Mouse (Mus musculus): ENCODE measurements around the gene Slc25a34. TPM values are rescaled to one million over a fixed set of nuclear protein-coding genes. Genes with fewer than 3 reads are reported as not detected.

Gene Slc25a34
- total RNA-seq, 4 experiments from 2014 or later: 3.7 to 4.8 (median 4.2) TPM

DNA sequence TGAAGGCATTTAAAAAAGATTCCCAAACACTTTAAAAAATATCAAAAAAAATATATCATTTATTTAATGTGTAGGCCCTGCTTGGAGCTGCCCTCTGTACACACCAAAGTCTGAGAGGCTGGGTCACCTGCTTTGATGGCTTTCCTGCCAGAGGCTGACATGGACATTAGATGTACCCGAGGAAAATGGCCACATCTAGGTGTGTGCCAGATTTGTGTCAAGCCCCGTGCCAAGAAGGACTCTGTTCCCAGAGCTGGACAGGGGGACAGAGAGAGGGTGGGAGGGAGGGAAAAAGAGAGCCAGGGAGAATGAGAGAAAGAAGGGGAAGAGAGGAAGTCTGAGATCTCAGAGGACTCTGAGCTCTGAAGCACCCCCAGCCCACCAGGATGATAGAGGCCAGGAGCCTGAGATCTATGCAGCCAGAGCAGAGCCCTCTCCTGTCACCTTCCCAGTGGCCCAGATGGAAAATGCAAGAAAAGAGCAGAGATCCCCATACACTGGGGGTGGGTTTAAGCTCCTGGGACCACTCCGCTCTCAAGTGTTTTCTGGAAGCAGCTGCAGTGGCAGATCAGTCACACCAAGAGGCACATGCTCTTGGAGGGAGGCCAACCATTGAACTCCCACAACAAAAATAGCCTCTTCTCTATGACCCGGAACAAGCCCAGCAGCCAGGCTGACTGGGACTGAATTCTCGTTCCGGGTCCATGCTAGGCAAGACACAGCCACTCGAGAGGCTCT lies 19.7 kb upstream of the Slc25a34 start:
- peak in 1 of 2 experiments; percentile 57 for DNase-seq (ENCODE audit: low spot score in 2 of 2)

DNA sequence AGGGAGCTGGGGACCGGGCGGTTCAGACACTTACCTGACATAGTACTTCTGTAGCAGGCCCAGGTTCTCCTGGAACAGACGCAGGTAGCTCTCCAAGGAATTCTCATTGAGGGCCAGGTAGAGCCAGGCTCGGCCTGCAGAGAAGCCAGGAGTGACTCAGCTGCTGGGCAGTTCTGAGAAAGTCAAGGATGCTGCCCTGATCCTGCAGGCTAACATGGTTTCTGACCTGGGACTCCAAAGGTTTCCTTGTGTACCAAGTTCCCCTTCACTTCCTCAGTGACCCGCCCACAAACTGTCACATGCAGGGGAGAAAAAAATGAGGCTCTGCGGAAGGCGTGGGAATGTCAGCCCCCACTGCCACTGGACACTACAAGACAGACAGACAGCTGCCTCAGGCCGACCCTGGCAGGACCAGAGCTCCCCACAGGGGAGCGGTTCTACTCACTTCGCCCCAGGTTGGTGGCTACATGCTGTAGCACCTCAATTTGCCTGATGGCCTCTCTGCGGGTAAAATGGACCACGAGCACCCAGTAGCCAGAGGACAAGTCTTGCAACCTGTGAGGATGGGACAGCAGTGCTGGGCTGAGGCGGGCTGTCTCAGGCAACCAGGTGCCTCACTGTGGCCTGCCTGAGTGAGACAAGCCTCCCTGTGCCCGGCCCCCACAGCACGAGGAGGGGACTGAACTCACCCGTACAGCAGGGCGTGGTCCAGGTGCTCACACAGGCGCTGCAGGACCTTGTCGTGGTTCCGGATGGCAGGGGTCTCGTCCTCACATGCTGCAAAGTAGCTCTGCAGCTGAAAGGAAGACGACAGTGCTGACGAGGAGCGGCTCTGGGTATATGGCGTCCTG lies 18.6 kb upstream of the Slc25a34 start:
- DNase-seq (ENCODE audit: low spot score in 2 of 2): no peak

DNA sequence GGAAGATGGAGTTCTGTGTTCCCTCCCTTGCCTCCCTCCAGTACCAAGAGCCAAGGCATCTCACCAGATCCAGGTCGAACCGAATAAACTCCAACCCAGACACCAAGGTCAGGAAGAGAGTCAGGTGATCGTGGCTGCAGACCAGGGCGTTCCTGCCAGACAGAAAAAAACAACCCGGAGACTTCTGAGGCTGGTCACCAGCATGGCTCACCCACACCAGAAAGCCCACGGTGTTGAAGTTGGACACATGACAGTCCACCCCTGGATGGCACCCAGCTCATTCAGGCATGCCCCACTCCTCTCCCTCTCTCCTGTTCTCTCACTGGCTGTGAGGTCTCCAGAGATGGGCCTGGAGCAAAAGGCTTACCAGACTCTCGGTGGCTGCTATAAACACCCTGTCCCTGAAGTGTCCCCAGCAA lies 17.7 kb upstream of the Slc25a34 start:
- no peak for DNase-seq (ENCODE audit: low spot score in 2 of 2)

DNA sequence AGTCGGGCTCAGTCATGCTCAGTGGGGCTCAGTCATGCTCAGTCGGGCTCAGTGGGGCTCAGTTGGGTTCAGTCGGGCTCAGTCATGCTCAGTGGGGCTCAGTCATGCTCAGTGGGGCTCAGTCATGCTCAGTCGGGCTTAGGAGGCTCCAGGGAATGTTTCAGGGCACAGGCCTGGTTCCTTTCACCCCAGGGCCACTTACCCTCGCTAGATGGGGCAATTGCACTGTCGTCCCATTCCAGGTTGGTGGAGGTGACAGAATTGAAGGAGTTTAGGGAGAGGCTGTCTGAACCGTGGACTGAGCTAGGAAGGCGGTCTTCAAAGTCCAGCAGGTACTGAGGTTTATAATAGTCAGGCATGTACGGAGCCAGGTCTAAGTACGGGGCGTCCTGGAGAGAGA lies 15.9 kb upstream of the Slc25a34 start:
- no peak for DNase-seq (ENCODE audit: low spot score in 2 of 2)

DNA sequence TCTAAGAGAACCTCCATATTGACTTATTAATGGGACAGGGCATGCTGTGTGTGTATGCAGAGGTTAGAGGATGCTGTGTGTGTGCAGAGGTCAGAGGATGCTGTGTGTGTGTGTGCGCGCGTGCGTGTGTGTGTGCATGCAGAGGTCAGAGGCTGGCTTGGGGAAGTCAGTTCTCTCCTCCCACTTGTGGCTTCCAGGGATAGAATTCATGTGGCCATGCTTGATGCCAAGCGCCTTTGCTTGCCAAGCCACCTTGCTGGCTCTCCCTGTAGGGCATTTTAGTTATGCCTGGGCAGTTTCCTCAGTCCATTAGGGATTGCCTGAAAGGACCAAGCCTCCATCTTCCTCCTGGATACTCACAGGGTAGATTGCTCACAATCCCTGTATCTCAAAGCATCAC lies 13.1 kb upstream of the Slc25a34 start:
- DNase-seq (ENCODE audit: low spot score in 2 of 2): no peak

DNA sequence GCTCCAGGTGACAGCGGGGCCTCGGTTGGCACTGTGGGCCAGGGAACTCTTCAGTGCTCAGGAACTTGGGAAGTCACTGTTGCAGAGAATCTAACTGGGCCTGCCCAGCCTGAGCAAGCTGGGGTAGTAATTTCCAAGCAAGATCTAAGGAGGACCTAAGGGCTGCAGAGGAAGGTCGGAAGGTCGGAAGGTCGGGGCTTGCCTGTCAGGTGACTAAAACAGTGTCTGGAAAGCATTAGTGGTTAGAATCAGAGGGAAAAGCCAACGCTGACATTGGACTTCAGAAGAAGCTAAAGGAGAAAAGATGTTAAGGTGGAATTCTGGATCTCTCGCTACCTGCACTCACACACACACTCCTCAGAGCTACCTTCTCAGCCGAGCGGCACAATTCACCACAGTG lies 12.4 kb upstream of the Slc25a34 start:
- no peak for DNase-seq (ENCODE audit: low spot score in 2 of 2)

DNA sequence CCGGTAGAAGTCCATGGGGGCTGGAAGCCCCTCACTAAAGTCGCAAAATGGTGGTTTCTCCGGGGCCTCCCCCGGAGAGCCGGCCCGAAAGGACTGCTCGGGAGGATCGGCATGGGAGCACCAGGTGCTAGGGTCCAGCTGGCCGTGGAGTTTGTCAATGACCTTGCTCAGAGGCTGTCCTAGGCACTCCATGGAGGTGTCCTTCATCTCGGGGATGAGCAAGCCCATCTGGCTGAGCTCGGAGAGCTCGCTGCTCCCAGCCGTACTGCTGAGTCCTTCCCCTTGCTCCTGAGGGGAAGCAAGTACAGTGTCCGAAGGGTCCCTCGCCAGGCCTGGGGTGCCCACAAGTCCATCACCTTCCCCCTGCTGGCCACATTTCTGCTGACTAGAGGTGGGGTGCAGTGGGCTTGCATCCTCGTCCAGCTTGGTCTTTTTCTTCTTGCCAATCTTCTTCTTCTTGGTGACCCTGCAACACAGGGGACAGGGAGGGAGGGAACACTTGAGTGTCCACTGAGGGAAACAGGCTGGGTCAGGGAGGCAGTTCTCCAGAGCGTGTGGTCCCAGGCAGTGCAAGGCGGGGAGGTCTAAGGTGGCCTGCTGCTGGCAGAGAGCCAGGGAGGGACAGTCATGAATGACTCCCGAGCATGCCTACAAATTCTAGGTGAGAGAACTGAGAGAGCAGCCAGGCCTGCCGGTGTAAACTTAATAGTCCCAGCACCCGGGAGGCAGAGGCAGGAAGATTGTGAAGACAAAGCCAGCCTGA lies 8.7 kb upstream of the Slc25a34 start:
- DNase-seq (ENCODE audit: low spot score in 2 of 2): no peak

DNA sequence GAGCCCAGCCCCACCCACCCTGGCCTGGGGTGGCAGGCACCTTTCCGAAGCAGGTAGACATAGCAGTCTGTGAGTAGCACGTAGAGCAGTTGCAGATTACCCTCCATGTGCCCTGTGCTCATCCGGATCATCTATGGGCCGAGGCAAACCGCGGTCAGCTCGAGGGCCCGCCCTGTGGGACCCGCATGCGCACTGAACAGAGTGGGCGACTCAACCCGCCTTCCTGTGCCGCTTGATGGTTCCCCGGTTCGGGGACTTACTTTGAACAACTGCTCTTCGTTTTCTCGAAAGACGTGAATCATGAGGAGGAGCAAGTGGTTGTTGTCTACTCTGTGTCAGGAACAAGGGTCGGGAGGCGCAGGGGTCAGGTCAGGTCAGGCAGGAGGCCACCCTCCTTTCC lies 7.6 kb upstream of the Slc25a34 start:
- DNase-seq (ENCODE audit: low spot score in 2 of 2): no peak

DNA sequence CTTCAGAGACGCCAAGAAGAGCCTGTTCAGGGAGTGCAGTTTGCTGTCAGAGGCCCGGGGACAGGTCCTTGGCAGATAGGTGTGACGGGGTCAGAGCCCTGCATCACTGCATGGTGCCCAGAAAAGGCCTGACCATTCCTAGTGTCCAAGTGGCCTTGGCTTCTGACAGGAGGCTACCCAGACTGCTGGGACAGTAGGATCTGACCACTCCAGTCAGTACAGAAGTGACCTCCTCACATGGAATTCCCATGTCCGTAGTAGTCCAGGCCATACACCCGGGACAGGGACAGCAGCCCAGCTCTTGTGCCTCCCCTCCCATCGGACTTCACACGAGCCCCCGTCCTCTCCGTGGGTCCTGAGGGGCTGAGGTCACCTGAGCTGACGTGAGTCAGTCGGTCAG lies 6.4 kb upstream of the Slc25a34 start:
- no peak for DNase-seq (ENCODE audit: low spot score in 2 of 2)

DNA sequence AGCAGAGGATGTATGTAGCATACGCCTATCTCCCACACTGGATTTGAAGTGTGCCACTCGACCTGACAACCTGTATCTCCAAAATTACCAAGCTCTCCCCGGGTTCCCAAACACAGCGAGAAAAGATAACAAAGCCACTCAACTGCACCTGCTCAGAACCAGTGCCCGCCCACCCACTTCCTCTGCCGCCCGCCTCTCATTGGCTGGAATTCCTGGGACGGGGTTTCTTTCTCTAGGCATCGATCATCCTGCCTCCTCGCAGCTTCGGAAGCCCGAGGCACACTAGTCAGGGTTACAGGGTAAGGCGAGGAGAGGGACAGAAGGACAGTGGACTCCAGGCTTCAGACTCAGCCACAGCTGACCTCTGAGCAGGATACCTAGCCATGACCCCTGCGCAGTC lies 5.0 kb upstream of the Slc25a34 start:
- DNase-seq (ENCODE audit: low spot score in 2 of 2): no peak

DNA sequence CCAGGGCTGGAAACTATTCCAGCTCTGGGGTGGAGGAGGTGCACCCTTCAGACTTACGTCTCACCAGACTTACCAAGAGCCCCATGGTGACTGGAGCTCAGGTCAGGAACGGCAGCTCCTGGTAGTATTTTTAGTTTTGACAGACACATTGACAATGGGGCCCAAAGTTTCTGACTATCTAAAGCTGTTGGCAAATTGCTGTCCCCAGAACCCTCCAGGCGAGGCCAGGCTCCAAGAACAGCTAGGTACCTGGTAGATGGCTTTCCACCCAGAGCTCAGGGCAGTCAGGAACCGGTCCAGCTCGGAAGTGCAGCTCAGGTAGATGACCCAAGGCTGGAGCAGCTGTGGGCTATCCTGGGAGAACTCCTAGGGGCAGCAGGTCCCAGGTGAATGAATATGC lies 3.9 kb upstream of the Slc25a34 start:
- DNase-seq (ENCODE audit: low spot score in 2 of 2): no peak

DNA sequence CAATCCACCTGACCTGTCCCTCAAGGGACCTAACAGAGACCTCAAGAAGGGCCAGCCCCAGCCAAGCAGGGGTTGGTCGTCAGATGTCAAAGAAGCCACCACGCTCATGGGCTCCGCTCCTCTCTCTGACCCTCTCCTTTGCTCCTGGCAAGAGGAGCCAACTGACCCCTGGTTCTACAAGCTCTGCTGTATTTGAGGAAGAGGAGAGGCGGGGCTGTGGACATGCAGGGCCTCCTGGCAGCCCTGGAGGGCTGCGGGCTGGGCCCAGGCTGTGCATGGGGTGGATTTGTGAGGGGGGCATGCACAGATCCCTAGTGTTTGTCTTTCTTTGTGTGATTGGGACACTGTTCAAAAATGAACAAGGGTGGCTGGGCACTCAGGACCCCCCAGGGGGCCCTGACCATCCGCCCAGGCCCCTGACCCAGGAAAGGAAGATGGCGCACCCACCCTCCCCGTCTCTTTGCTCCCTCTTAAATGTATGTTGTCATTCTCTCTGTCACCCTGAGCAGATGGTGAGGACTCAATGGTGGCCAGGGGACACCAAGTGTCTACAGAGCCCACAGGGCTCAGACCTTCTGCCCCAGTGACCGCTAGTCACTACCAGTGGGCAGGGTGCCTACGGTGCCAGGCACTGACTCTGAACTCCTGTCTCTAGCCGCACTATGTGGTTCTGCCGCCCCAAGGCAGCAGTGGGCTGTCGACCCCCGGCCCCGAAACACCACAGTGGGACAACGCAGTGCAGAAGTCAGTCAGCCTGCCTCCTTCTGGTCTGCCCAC lies 2.3 kb upstream of the Slc25a34 start:
- DNase-seq (ENCODE audit: low spot score in 2 of 2): no peak

DNA sequence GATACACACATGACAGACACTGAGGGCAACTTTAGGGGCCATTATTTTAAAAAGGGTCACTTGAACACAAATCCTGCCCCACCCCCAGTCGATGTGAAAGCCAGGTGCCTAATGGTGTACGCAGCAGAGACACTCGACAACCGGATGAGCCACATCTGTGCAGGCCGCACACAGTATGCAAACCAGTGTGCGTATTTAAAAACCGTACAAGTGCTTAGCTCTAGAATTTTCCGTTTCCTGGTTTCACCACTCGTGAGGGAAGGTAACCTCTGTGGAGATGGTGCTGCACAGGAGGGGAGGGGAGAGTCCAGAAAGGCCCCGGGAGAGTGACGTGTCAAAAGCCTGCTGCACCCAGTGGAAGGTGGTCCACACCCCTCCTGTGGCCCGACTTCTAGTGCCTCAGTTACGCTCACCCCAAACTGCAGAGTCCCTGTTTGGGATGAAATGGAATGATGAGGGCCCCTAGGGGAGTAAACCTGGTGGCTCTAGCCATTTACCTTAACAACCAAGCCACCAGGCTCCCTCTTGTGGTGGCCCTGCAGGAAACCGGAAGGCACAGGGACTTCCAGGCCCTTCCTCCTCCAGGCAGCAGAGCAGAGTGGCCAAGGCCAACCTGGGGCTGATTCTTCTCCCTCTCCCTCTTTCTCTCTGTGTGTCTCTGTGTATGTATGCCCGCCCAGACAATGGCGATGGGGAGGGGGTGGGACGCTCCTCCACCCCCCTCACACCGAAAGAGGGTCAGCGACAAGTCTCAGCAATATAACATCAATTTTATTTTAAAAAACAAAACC lies 1.6 kb upstream of the Slc25a34 start:
- DNase-seq (ENCODE audit: low spot score in 2 of 2): no peak

DNA sequence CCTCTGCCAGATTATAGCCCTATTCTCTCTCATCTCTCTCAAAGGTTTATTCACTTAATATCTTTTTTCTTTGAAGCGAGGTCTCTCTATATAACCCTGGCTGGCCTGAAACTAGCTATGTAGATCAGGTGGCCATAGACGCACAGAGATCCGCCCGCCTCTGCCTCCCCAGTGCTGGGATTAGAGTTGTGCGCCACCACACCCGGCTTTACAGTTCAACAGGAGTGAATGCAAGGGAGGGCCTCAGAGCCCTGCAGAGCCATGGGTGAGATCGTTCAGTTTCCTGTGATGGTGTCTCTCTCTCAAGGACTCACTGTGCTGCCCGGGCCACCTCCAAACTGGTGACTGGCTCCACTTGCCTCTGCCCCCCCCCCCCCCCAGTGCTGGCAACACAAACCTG lies 513 bp upstream of the Slc25a34 start:
- no peak for DNase-seq (ENCODE audit: low spot score in 2 of 2)

DNA sequence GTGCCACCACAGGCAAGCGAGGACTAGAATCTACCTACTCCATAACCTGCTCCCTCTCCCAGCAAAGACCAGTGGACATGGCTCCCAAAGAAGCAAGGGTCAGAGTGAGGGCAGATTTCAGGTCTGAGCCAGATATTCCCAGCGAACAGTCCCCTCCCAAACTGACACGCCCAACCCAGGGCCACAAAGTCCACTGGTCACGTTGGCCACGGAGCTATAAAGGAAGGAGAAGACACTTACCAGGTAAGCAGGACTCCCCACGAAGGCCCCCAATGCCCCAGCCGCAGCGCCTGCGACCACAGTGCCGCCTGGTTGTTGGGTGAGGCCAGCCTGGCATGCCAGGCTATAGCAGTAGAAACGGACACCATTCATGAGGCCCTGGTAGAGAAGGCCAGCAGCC lies 584 bp downstream of the Slc25a34 start:
- DNase-seq (ENCODE audit: low spot score in 2 of 2): no peak

DNA sequence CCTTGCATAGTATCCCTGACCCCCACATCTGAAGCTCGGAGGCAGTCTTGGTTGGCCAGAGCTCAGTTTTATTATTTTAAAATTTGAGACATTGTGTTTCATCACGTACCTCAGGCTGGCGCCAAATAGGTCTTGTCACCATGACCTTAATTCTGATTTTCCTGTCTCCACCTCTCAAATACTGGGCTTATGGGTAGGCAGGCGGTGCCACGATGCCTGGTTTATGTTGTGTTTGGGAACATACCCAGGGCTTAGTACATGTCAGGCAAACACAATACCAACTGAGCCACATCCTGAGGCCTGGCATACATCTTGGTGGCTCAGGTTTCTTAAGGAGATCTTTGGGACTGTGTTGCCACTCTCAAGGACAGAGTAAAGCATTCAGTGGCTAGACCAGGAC lies 1.0 kb downstream of the Slc25a34 start:
- no peak for DNase-seq (ENCODE audit: low spot score in 2 of 2)

DNA sequence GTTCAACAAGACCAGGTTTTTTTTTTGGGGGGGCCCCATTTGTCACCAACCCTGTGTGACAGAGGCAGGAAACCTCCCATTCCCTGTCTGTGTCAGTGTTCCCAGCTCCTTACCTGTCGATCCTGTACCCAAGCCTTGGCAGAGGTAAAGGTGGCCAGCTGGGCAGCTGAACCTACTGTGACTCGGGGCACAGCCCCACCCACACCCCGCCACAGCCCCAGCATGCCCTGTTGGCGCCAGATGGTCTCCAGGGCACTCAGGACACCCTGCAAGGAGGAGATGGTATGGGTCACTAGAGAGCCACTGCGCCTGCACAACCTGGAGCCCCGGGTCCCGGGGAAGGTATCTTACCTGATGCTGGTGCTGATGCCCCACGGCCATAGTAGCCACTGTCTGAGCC lies 1.5 kb downstream of the Slc25a34 start:
- DNase-seq (ENCODE audit: low spot score in 2 of 2): no peak

DNA sequence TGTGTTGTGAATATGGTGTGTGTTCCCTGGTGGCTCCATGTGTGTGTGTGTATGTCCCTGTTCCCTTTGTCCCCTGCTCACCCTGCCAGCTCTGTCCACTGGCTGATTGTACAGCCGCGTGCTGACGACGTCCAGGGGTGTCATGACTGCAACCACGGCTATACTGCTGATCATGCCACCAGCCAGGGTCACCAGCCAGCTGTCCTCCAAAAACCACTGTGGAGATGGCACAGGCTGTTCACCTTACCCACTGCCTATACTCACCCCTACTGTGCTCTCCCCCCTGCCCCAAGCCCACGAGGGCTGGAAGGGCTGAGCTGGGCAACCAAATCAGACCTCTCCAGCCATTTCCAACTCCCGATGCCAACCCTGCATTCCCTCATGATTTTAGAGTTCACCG lies 2.3 kb downstream of the Slc25a34 start:
- no peak for DNase-seq (ENCODE audit: low spot score in 2 of 2)

DNA sequence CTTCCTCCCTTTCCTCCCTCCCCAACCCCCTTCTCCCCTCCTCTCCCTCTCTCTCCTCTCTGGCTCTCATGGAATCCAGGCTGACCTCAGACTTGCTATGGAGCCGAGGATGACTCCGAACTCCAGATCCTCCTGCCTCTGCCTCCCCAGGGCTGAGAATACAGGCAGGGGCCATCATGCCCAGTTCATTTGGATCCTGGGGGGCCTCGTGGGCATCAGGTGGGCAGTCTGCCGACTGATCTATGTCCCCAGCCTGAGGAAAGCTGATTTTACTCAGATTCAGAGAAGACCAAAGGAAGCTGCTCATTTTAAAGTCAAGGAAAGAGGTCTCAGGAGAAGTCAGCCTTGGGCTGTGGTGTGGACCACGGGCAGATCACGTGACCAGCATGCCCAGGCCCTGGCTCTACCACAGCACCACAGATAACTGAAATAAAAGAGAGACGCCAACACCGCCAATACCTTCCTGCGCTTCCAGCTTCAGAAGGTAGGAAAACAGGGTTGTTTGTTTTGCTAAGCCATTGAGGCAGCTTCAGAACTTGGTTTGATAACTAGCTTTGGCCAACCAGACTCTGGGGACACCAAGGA lies 4.2 kb downstream of the Slc25a34 start:
- no peak for DNase-seq (ENCODE audit: low spot score in 2 of 2)

DNA sequence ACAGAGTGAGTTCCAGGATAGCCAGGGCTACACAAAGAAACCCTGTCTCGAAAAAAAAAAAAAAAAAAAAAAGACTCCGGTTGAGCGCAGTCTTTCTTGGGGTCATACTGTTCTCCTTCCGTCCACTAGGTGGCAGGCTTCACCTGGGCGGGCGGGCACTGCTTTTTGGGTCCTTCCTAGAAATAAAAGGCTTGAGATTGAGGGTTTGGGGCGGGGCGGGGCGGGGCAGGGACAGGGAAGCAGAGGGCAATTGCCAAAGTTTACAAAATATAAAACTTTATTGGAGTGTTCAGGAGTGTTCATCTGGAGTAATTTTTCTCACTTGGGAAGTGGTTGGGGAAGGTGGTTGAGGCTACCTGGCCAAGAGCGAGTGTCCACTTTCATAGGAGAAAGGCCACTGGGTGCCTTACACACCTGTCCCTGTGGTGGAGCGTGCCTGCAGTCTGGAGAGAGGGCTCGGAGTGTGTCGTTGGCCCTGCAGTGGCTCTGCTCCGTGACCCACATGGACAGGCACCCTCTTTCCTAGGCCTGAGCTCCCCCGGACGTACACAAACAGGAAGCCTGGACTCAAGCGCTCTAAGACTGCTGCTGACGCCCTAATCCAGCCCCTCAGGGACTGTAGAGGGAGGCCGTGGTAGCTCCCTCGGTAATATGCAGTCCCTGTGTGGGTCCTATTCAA lies 4.9 kb downstream of the Slc25a34 start, which contains the start of gene Tmem82:
Tmem82 (minus strand) TSS at position 69 of the 679 bp plus-strand sequence.
- no peak for DNase-seq (ENCODE audit: low spot score in 2 of 2)
